Mouse (Mus musculus): Measurements from ENCODE around the gene Tnip3. TPM values are rescaled to one million over a fixed set of nuclear protein-coding genes. Genes with fewer than 3 reads are reported as not detected.

The Tnip3 gene
- polyA plus RNA-seq, 1 experiment from 2014 or later: not detected

- no peaks in the 10 kb centered on the region for H3K27me3 ChIP-seq (ENCODE audit: control insufficient read depth, insufficient read depth, low read length)
- H3K4me2 ChIP-seq (replicated peaks): no peak overlapping the region
- no peak overlapping the region for H3K4me3 ChIP-seq (replicated peaks; ENCODE audit: low read length)
- ATAC-seq (ENCODE audit: low FRiP score) (no peak), DNase-seq (ENCODE audit: low spot score) (no peak)
- H3K4me1 ChIP-seq (replicated peaks; ENCODE audit: control insufficient read depth, insufficient read depth, low read length): no peaks in the 10 kb centered on the region
- H3K36me3 ChIP-seq (replicated peaks; ENCODE audit: control insufficient read depth, insufficient read depth): no peaks in the 10 kb centered on the region
- no peak overlapping the region for H3K27ac ChIP-seq
- no peak overlapping the region for H3K9ac ChIP-seq
- no peaks in the 10 kb centered on the region for H3K9me3 ChIP-seq (ENCODE audit: control insufficient read depth, low read length)
These were observed 96.1 kb downstream of the Tnip3 start for GRCm38 (mm10) chr6:65621260-65621659.

DNA sequence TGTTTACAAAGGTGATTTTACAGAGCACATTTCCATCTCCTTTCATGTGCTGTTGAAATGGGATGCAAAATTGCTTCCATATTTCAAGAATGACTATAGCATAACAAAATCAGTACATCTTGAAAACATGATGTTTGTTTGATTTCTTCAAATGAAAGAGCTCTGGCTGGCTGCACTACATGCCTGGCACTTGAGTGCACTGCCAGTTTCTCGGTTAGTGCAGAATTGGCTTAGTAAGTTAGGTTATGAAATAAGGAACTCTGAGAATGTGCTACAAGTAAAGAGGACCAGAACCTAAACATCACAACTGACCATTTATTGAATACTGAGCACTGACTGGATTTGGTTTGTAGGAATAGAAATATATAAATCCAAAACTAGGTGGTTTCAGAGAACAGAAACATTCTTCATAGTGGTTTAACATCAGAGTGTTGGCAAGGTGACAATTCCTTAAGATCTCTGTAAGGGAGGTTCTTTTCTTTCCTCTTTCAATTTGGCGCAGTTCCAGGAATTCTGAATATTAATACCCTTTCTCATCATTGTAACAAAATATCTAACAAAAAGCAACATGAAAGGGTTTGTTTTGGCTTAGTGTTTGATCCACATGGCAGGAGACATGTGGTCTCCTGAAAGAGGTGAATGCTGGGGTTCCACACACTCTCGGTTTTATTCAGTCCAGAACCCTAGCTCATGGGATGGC, 98.1 kb downstream of the Tnip3 start:
- Histone ChIP-seq H3K27me3 (ENCODE audit: control insufficient read depth, insufficient read depth, low read length) (no peaks in the 10 kb centered on the region), H3K9me3 (ENCODE audit: control insufficient read depth, low read length) (no peaks in the 10 kb centered on the region), H3K4me1 (replicated peaks; ENCODE audit: control insufficient read depth, insufficient read depth, low read length) (no peaks in the 10 kb centered on the region), H3K9ac (no peak overlapping the region), H3K4me3 (replicated peaks; ENCODE audit: low read length) (no peak overlapping the region), H3K27ac (no peak overlapping the region), H3K4me2 (replicated peaks) (no peak overlapping the region), H3K36me3 (replicated peaks; ENCODE audit: control insufficient read depth, insufficient read depth) (no peaks in the 10 kb centered on the region)
- 85% methylated on average over 3 of the region's 3 CpGs for WGBS
- ATAC-seq (ENCODE audit: low FRiP score) (no peak), DNase-seq (ENCODE audit: low spot score) (no peak)

DNA sequence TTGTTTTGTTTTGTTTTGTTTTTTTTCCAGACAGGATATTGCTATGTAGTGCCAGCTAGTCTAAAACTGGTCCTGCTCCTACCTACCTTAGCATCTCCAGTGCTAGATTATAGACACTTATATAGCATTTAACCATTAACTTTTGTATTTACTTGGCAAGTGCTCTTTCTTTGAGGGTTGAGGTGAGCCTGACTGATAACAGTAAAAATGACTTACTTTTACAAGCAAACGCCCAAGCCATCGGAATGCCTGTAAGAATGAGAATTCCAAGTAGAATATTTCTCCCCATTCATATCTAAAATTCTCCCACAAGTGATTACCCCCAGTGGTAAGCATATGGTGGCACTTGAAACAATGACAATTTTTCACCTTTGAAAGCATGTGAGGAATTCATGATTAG, 105.5 kb downstream of the Tnip3 start:
- Histone ChIP-seq H3K27me3 (ENCODE audit: control insufficient read depth, insufficient read depth, low read length) (no peaks in the 10 kb centered on the region), H3K4me2 (replicated peaks) (no peak overlapping the region), H3K4me3 (replicated peaks; ENCODE audit: low read length) (no peak overlapping the region), H3K36me3 (replicated peaks; ENCODE audit: control insufficient read depth, insufficient read depth) (no peaks in the 10 kb centered on the region), H3K27ac (no peak overlapping the region), H3K9me3 (ENCODE audit: control insufficient read depth, low read length) (no peaks in the 10 kb centered on the region), H3K9ac (no peak overlapping the region), H3K4me1 (replicated peaks; ENCODE audit: control insufficient read depth, insufficient read depth, low read length) (no peaks in the 10 kb centered on the region)
- 88% methylated on average over 2 of the region's 2 CpGs for WGBS
- DNase-seq (ENCODE audit: low spot score) (no peak), ATAC-seq (ENCODE audit: low FRiP score) (no peak)

GRCm38 (mm10) chr6:65632184-65632583, 107.1 kb downstream of the Tnip3 start:
- WGBS: 86% methylated on average over 5 of the region's 5 CpGs
- no peaks in the 10 kb centered on the region for H3K9me3 ChIP-seq (ENCODE audit: control insufficient read depth, low read length)
- H3K27ac ChIP-seq: no peak overlapping the region
- H3K4me3 ChIP-seq (replicated peaks; ENCODE audit: low read length): no peak overlapping the region
- H3K4me2 ChIP-seq (replicated peaks): no peak overlapping the region
- ATAC-seq (ENCODE audit: low FRiP score): no peak
- no peaks in the 10 kb centered on the region for H3K27me3 ChIP-seq (ENCODE audit: control insufficient read depth, insufficient read depth, low read length)
- H3K9ac ChIP-seq: no peak overlapping the region
- H3K4me1 ChIP-seq (replicated peaks; ENCODE audit: control insufficient read depth, insufficient read depth, low read length): no peaks in the 10 kb centered on the region
- H3K36me3 ChIP-seq (replicated peaks; ENCODE audit: control insufficient read depth, insufficient read depth): no peaks in the 10 kb centered on the region
- no peak for DNase-seq (ENCODE audit: low spot score)

DNA sequence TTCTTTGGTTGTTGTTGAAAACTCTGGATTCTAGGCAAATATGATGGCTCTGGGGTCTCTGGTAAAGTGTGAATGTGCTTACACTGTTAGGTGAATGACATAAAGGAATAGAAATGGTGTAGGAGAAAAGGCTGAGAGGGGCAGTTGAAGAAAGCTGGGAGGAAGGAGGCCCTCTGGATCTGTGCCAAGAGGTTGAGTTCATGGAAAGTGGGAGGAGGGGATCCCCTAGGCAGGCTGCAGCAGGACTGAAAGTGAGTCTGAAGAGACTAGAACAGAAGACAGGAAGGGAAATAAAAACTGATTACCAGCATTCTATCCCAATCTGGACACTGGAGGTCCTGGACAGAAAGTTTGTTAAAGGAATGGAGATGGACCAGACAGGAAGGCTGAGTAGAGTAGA, 117.3 kb downstream of the Tnip3 start:
- no peak for DNase-seq (ENCODE audit: low spot score)
- no peak overlapping the region for H3K27ac ChIP-seq
- no peaks in the 10 kb centered on the region for H3K27me3 ChIP-seq (ENCODE audit: control insufficient read depth, insufficient read depth, low read length)
- no peak for ATAC-seq (ENCODE audit: low FRiP score)
- H3K9ac ChIP-seq: no peak overlapping the region
- no peak overlapping the region for H3K4me3 ChIP-seq (replicated peaks; ENCODE audit: low read length)
- no peaks in the 10 kb centered on the region for H3K36me3 ChIP-seq (replicated peaks; ENCODE audit: control insufficient read depth, insufficient read depth)
- H3K4me2 ChIP-seq (replicated peaks): no peak overlapping the region
- peaks cover 13% of the 10 kb centered on the region for H3K9me3 ChIP-seq (ENCODE audit: control insufficient read depth, low read length)
- no peaks in the 10 kb centered on the region for H3K4me1 ChIP-seq (replicated peaks; ENCODE audit: control insufficient read depth, insufficient read depth, low read length)

- no peak overlapping the region for H3K27ac ChIP-seq
- 30% methylated on average over 4 of the region's 4 CpGs for WGBS
- H3K4me1 ChIP-seq (replicated peaks; ENCODE audit: control insufficient read depth, insufficient read depth, low read length): no peaks in the 10 kb centered on the region
- H3K27me3 ChIP-seq (ENCODE audit: control insufficient read depth, insufficient read depth, low read length): no peaks in the 10 kb centered on the region
- DNase-seq (ENCODE audit: low spot score): no peak
- H3K9ac ChIP-seq: no peak overlapping the region
- H3K4me2 ChIP-seq (replicated peaks): no peak overlapping the region
- H3K4me3 ChIP-seq (replicated peaks; ENCODE audit: low read length): no peak overlapping the region
- H3K9me3 ChIP-seq (ENCODE audit: control insufficient read depth, low read length): peaks cover 5% of the 10 kb centered on the region
- no peak for ATAC-seq (ENCODE audit: low FRiP score)
- H3K36me3 ChIP-seq (replicated peaks; ENCODE audit: control insufficient read depth, insufficient read depth): no peaks in the 10 kb centered on the region
These were observed 119.0 kb downstream of the Tnip3 start for GRCm38 (mm10) chr6:65644110-65644509.

DNA sequence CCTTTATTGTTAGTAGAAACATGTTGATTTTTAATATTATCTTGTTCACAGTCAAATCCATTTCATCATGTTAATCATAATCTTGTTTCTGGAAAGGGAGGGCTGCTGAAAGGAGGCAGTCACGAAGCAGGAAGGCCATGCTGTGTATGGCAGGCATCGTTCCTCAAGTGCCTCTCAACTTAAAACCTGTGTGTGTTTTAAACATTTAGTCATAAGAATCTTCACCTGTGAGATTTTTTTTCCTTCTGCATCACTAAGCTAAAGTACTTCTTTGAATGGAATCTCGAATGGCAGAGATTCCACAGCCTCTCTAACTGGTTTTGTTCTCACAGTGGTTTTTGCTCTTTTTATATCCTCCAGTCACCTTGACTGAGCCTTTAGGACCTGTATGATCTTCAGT, 121.3 kb downstream of the Tnip3 start:
- no peaks in the 10 kb centered on the region for H3K27me3 ChIP-seq (ENCODE audit: control insufficient read depth, insufficient read depth, low read length)
- no peaks in the 10 kb centered on the region for H3K9me3 ChIP-seq (ENCODE audit: control insufficient read depth, low read length)
- H3K4me1 ChIP-seq (replicated peaks; ENCODE audit: control insufficient read depth, insufficient read depth, low read length): no peaks in the 10 kb centered on the region
- DNase-seq (ENCODE audit: low spot score) (no peak), ATAC-seq (ENCODE audit: low FRiP score) (no peak)
- 84% methylated on average over 3 of the region's 3 CpGs for WGBS
- no peaks in the 10 kb centered on the region for H3K36me3 ChIP-seq (replicated peaks; ENCODE audit: control insufficient read depth, insufficient read depth)
- no peak overlapping the region for H3K27ac ChIP-seq
- H3K4me2 ChIP-seq (replicated peaks): no peak overlapping the region
- H3K9ac ChIP-seq: no peak overlapping the region
- no peak overlapping the region for H3K4me3 ChIP-seq (replicated peaks; ENCODE audit: low read length)

DNA sequence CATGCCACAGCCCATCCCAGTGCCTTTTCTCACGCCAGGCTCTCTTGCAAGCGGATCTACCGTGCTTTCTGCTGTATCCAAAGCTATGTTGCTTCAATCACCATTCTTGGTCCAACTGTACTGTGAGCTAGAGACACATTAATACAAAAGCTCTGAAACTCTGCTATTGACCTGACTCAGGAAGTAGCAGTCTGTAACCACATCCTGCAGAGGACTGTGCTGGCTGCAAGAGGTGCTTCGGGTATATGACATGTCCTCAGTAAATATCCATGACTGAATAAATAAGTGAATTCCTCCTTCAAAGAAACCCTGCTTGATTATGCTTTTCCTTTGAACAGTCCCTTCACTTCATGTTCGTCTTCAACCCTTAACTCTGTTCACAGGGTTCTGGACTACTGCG, 122.6 kb downstream of the Tnip3 start:
- DNase-seq (ENCODE audit: low spot score) (no peak), ATAC-seq (ENCODE audit: low FRiP score) (no peak)
- Histone ChIP-seq H3K4me2 (replicated peaks) (no peak overlapping the region), H3K9ac (no peak overlapping the region), H3K4me3 (replicated peaks; ENCODE audit: low read length) (no peak overlapping the region), H3K27me3 (ENCODE audit: control insufficient read depth, insufficient read depth, low read length) (no peaks in the 10 kb centered on the region), H3K4me1 (replicated peaks; ENCODE audit: control insufficient read depth, insufficient read depth, low read length) (no peaks in the 10 kb centered on the region), H3K9me3 (ENCODE audit: control insufficient read depth, low read length) (no peaks in the 10 kb centered on the region), H3K36me3 (replicated peaks; ENCODE audit: control insufficient read depth, insufficient read depth) (no peaks in the 10 kb centered on the region), H3K27ac (no peak overlapping the region)
- WGBS: 90% methylated on average over 6 of the region's 6 CpGs

- H3K9me3 ChIP-seq (ENCODE audit: control insufficient read depth, low read length): no peaks in the 10 kb centered on the region
- peak; percentile 81 for DNase-seq (ENCODE audit: low spot score)
- no peak overlapping the region for H3K9ac ChIP-seq
- no peaks in the 10 kb centered on the region for H3K4me1 ChIP-seq (replicated peaks; ENCODE audit: control insufficient read depth, insufficient read depth, low read length)
- H3K4me2 ChIP-seq (replicated peaks): no peak overlapping the region
- H3K27me3 ChIP-seq (ENCODE audit: control insufficient read depth, insufficient read depth, low read length): no peaks in the 10 kb centered on the region
- H3K36me3 ChIP-seq (replicated peaks; ENCODE audit: control insufficient read depth, insufficient read depth): no peaks in the 10 kb centered on the region
- H3K27ac ChIP-seq: no peak overlapping the region
- no peak for ATAC-seq (ENCODE audit: low FRiP score)
- 33% methylated on average over 4 of the region's 4 CpGs for WGBS
- H3K4me3 ChIP-seq (replicated peaks; ENCODE audit: low read length): no peak overlapping the region
These were observed 126.3 kb downstream of the Tnip3 start for GRCm38 (mm10) chr6:65651376-65651775.

GRCm38 (mm10) chr6:65661272-65661671, 136.2 kb downstream of the Tnip3 start:
- no peaks in the 10 kb centered on the region for H3K4me1 ChIP-seq (replicated peaks; ENCODE audit: control insufficient read depth, insufficient read depth, low read length)
- no peak overlapping the region for H3K4me3 ChIP-seq (replicated peaks; ENCODE audit: low read length)
- no peak overlapping the region for H3K4me2 ChIP-seq (replicated peaks)
- no peaks in the 10 kb centered on the region for H3K36me3 ChIP-seq (replicated peaks; ENCODE audit: control insufficient read depth, insufficient read depth)
- H3K27ac ChIP-seq: no peak overlapping the region
- WGBS: 90% methylated on average over 4 of the region's 4 CpGs
- 0 out of 2 replicates have a peak, but pooled peaks cover 4% of the 10 kb centered on the region for H3K9me3 ChIP-seq (ENCODE audit: control insufficient read depth, low read length)
- no peaks in the 10 kb centered on the region for H3K27me3 ChIP-seq (ENCODE audit: control insufficient read depth, insufficient read depth, low read length)
- no peak overlapping the region for H3K9ac ChIP-seq
- ATAC-seq (ENCODE audit: low FRiP score) (no peak), DNase-seq (ENCODE audit: low spot score) (no peak)
